Mouse (Mus musculus) liver, embryonic 13.5 days (tissue): Measurements from ENCODE around the gene Taok1. TPM values are rescaled to one million over a fixed set of nuclear protein-coding genes. Genes with fewer than 3 reads are reported as not detected.

ENCODE experiments used
- ATAC-seq: fragments of 200-750 bp; cut with Nextera tagmentation; 2 replicates; pipeline ENCODE4 v1.8.0; 2017; ENCODE audit warnings: low read depth, mild to moderate bottlenecking, moderate number of reproducible peaks, moderate library complexity
- DNase-seq: peaks from one replicate; pipeline ENCODE4 v3.0.0; 2022
- H3K27ac ChIP-seq: fragments of 300-500 bp; sonication (generic); 2 replicates; pipeline ENCODE4 v1.5.1; 2015; ENCODE audit warnings: moderate library complexity, mild to moderate bottlenecking, inconsistent platforms
- H3K27me3 ChIP-seq: fragments of 300-500 bp; sonication (generic); 2 replicates; pipeline ENCODE4 v1.6.1; 2015; ENCODE audit warnings: mild to moderate bottlenecking, inconsistent platforms
- H3K36me3 ChIP-seq: fragments of 300-500 bp; sonication (generic); 2 replicates; pipeline ENCODE4 v1.6.1; 2015; ENCODE audit warnings: mild to moderate bottlenecking, inconsistent platforms
- H3K4me1 ChIP-seq: fragments of 300-500 bp; sonication (generic); replicated peaks from 2 replicates; pipeline ENCODE4 v1.6.1; 2015; ENCODE audit warnings: inconsistent platforms
- H3K4me2 ChIP-seq: fragments of 300-500 bp; sonication (generic); 2 replicates; pipeline ENCODE4 v1.6.1; 2015; ENCODE audit warnings: inconsistent platforms, mild to moderate bottlenecking, moderate library complexity
- H3K4me3 ChIP-seq: fragments of 300-500 bp; sonication (generic); replicated peaks from 2 replicates; pipeline ENCODE4 v1.5.1; 2015; ENCODE audit warnings: mild to moderate bottlenecking, inconsistent platforms
- H3K9ac ChIP-seq: fragments of 300-500 bp; sonication (generic); 2 replicates; pipeline ENCODE4 v1.6.1; 2015; ENCODE audit warnings: mild to moderate bottlenecking, inconsistent platforms
- H3K9me3 ChIP-seq: fragments of 300-500 bp; sonication (generic); replicated peaks from 2 replicates; pipeline ENCODE4 v1.6.1; 2016; ENCODE audit warnings: inconsistent platforms
- WGBS: fragments of 180-500 bp; shearing (Covaris S2); methylation state at CpG from one replicate; pipeline ENCODE4 v1.1.7; 2015; ENCODE audit not compliant: insufficient replicate concordance; 5-methylcytosine and 5-hydroxymethylcytosine counted together
- polyA plus RNA-seq: library from polyadenylated mRNA; unstranded; fragments of >200 nt; fragmentation: Nextera tagmentation; extraction: Ambion mirVana; gene quantifications from 2 replicates; pipeline ENCODE4 v1.2.1, GENCODE M21; 2015

Taok1 gene
- polyA plus RNA-seq, 1 experiment from 2014 or later, result 4.7 TPM

GRCm38 (mm10) chr11:77624441-77625060 is 16.9 kb upstream of the Taok1 start:
- ATAC-seq, result no peak

GRCm38 (mm10) chr11:77624002-77624401 is 16.4 kb upstream of the Taok1 start:
- Histone ChIP-seq H3K27ac (no peak overlapping the region), H3K4me3 (peak overlapping the region; percentile 46), H3K9ac (0 out of 2 replicates have a peak overlapping the region, but pooled peaks have one; percentile 51), H3K9me3 (no peaks in the 10 kb centered on the region), H3K36me3 (no peaks in the 10 kb centered on the region), H3K4me2 (peak overlapping the region; percentile 68), H3K27me3 (peaks cover 18% of the 10 kb centered on the region; the same call in 1 of the 2 replicates), H3K4me1 (peaks cover 46% of the 10 kb centered on the region)
- DNase-seq (no peak), ATAC-seq (no peak)
- WGBS, result 30% methylated on average over 5 of the region's 5 CpGs

More at GRCm38 (mm10) chr11:77624441-77625060, 16.9 kb upstream of the Taok1 start:
- no peaks in the 10 kb centered on the region for H3K9me3 ChIP-seq
- no peak for DNase-seq
- H3K9ac ChIP-seq, result peak overlapping the region; percentile 51
- H3K36me3 ChIP-seq, result no peaks in the 10 kb centered on the region
- H3K27me3 ChIP-seq, result peaks cover 18% of the 10 kb centered on the region; the same call in 1 of the 2 replicates
- H3K4me2 ChIP-seq, result peak overlapping the region; percentile 68
- H3K4me1 ChIP-seq, result peaks cover 51% of the 10 kb centered on the region
- no peak overlapping the region for H3K27ac ChIP-seq
- peak overlapping the region; percentile 46 for H3K4me3 ChIP-seq
- 3% methylated on average over 17 of the region's 17 CpGs for WGBS

DNA sequence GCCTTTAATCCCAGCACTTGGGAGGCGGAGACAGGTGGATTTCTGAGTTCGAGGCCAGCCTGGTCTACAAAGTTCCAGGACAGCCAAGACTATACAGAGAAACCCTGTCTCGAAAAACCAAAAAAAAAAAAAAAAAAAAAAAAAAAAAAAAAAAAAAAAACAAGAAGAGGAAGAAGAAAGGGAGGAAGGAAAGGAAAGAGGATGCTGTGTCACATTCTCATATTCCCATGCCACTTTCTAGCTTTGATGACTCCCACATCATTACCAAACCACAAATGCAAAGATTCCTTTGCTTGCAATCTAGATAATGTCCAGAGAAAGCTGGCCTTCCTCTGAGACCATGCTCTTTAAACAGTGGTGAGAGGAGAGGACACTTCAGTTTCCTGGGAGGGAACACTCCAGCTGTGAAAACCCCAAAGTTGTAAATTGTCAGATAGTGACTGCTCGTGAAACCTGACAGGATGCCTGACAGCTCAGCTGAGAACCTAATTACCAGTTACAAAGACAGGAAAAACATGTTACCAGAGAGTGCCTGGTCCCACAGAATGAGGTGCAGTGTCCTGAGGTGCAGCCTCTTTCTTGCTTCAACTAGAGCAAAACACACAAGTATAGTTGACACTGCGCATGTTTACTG is 14.4 kb upstream of the Taok1 start:
- H3K4me1 ChIP-seq, result peaks cover 31% of the 10 kb centered on the region
- H3K9me3 ChIP-seq, result no peaks in the 10 kb centered on the region
- no peak for ATAC-seq
- peaks cover 28% of the 10 kb centered on the region; the same call in 1 of the 2 replicates for H3K27me3 ChIP-seq
- no peak overlapping the region for H3K27ac ChIP-seq
- no peaks in the 10 kb centered on the region for H3K36me3 ChIP-seq
- 50% methylated on average over 5 of the region's 5 CpGs for WGBS
- no peak overlapping the region for H3K4me3 ChIP-seq
- no peak for DNase-seq
- no peak overlapping the region for H3K4me2 ChIP-seq
- no peak overlapping the region for H3K9ac ChIP-seq

- H3K4me1 ChIP-seq, result no peaks in the 10 kb centered on the region
- DNase-seq, result no peak
- H3K36me3 ChIP-seq, result no peaks in the 10 kb centered on the region
- no peak overlapping the region for H3K4me3 ChIP-seq
- no peak overlapping the region for H3K4me2 ChIP-seq
- ATAC-seq, result no peak
- peaks cover 38% of the 10 kb centered on the region for H3K27me3 ChIP-seq
- H3K9me3 ChIP-seq, result no peaks in the 10 kb centered on the region
- H3K27ac ChIP-seq, result no peak overlapping the region
- WGBS, result 57% methylated on average over 5 of the region's 5 CpGs
- H3K9ac ChIP-seq, result no peak overlapping the region
Observed at GRCm38 (mm10) chr11:77615084-77615624, 7.5 kb upstream of the Taok1 start.

- H3K4me1 ChIP-seq, result peaks cover 35% of the 10 kb centered on the region
- peak overlapping the region; percentile 99 for H3K9ac ChIP-seq
- H3K9me3 ChIP-seq, result no peaks in the 10 kb centered on the region
- H3K27ac ChIP-seq, result peak overlapping the region; percentile 94
- H3K4me2 ChIP-seq, result peak overlapping the region; percentile 94
- under 1% methylated on average over 38 of the region's 48 CpGs for WGBS
- H3K36me3 ChIP-seq, result peaks cover 9% of the 10 kb centered on the region; the same call in 1 of the 2 replicates
- DNase-seq (peak; percentile 41), ATAC-seq (peak; percentile 35)
- no peaks in the 10 kb centered on the region for H3K27me3 ChIP-seq
- peak overlapping the region; percentile 100 for H3K4me3 ChIP-seq
Observed at GRCm38 (mm10) chr11:77606835-77607537, 629 bp downstream of the Taok1 start.

DNA sequence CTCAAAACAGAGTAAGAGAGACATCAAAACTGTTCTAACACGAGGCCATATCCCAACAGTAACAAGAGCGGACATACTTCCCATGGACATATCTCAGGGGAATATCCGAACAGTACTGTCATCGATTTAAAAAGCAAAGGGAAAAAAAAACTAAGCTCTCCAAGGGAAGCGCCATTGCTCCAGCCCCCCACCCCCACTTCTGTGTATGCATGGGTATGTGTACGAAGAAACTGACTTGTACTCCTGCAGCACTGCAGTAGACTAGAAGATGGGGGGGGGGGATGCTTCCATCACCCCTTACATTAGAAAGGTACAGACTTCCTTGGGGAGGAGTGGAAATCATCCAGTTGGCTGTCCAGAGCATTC is 1.2 kb downstream of the Taok1 start:
- Histone ChIP-seq H3K4me1 (peaks cover 35% of the 10 kb centered on the region), H3K9me3 (no peaks in the 10 kb centered on the region), H3K4me2 (peak overlapping the region; percentile 94), H3K36me3 (peaks cover 9% of the 10 kb centered on the region; the same call in 1 of the 2 replicates), H3K9ac (peak overlapping the region; percentile 99), H3K4me3 (peak overlapping the region; percentile 100), H3K27ac (peak overlapping the region; percentile 94), H3K27me3 (no peaks in the 10 kb centered on the region)
- DNase-seq (no peak), ATAC-seq (no peak)
- 13% methylated on average over 6 of the region's 6 CpGs for WGBS

DNA sequence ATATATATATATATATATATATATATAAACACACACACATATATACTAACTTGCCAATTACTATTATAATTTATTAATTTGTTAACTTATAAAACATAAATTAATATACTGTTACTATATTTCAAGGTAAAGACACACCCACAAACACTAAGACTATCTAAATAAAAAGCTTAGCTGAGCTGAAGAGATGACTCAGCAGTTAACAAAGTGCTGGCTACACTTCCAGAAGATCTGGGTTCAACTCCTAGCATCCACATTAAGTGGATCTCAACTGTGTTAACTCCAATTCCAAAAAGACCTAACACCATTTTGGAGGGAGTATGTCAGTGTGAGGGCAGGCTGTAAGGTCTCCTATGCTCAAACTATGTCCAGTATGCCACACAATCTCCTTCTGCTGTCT is 10.3 kb downstream of the Taok1 start:
- ATAC-seq (no peak), DNase-seq (no peak)

GRCm38 (mm10) chr11:77591388-77591787 is 16.2 kb downstream of the Taok1 start:
- Histone ChIP-seq H3K4me2 (no peak overlapping the region), H3K4me3 (no peak overlapping the region), H3K9me3 (no peaks in the 10 kb centered on the region), H3K4me1 (peaks cover 27% of the 10 kb centered on the region), H3K27me3 (no peaks in the 10 kb centered on the region), H3K36me3 (peaks cover 15% of the 10 kb centered on the region), H3K27ac (no peak overlapping the region), H3K9ac (no peak overlapping the region)
- WGBS, result 46% methylated on average over 2 of the region's 2 CpGs
- DNase-seq (no peak), ATAC-seq (no peak)

More for the DNA sequence above, 10.3 kb downstream of the Taok1 start:
- H3K36me3 ChIP-seq, result peaks cover 17% of the 10 kb centered on the region
- no peaks in the 10 kb centered on the region for H3K27me3 ChIP-seq
- H3K27ac ChIP-seq, result peak overlapping the region; percentile 56
- no peak overlapping the region for H3K9ac ChIP-seq
- no peak overlapping the region for H3K4me3 ChIP-seq
- no peak overlapping the region for H3K4me2 ChIP-seq
- no peaks in the 10 kb centered on the region for H3K9me3 ChIP-seq
- peaks cover 17% of the 10 kb centered on the region for H3K4me1 ChIP-seq

DNA sequence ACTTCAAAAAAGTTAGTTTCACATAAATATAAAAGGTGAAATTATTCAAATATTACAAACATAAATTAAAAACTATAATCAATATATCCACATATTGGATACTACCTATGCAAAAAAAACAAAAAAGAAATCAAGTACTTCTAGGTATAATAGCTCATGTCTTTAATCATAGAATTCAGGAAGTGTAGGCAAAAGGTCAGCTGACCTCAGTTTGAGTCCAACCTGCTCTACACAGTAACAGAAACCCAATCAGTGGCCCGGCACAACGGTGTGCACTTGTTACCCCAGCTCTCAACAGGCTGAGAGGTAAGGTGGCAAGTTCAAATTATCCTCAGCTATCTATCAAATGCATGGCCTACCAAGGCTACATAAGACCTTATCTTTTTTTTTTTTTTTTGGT is 16.8 kb downstream of the Taok1 start:
- H3K27me3 ChIP-seq, result no peaks in the 10 kb centered on the region
- DNase-seq (no peak), ATAC-seq (no peak)
- peaks cover 27% of the 10 kb centered on the region for H3K4me1 ChIP-seq
- H3K36me3 ChIP-seq, result peaks cover 14% of the 10 kb centered on the region
- no peak overlapping the region for H3K9ac ChIP-seq
- WGBS, result 86% methylated on average over 2 of the region's 2 CpGs
- no peak overlapping the region for H3K4me2 ChIP-seq
- no peak overlapping the region for H3K27ac ChIP-seq
- no peaks in the 10 kb centered on the region for H3K9me3 ChIP-seq
- no peak overlapping the region for H3K4me3 ChIP-seq

DNA sequence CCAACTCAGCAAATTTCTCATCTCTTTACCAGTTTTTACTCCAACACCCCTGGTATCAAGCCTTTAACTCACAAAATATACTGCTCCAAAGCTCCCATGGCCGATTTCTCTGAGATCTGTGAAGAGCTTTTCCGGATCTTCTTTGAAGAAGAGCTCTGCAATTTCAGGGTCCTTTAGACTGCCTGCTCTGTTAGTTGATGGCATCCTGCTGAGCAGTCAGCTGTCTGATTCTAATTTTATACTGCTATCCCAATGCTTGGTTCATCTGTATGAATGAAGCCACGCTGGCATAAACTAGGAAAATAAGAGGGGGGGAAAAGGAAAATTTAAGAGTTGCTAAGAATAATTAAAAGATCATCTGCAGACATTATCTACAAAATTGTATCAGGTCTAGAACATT is 22.4 kb downstream of the Taok1 start:
- H3K9me3 ChIP-seq, result no peaks in the 10 kb centered on the region
- no peak overlapping the region for H3K9ac ChIP-seq
- no peak overlapping the region for H3K27ac ChIP-seq
- WGBS, result 83% methylated on average over 3 of the region's 3 CpGs
- DNase-seq (no peak), ATAC-seq (no peak)
- no peak overlapping the region for H3K4me2 ChIP-seq
- H3K27me3 ChIP-seq, result no peaks in the 10 kb centered on the region
- peaks cover 13% of the 10 kb centered on the region for H3K4me1 ChIP-seq
- H3K36me3 ChIP-seq, result peaks cover 41% of the 10 kb centered on the region
- H3K4me3 ChIP-seq, result no peak overlapping the region

- no peaks in the 10 kb centered on the region for H3K9me3 ChIP-seq
- no peak overlapping the region for H3K4me2 ChIP-seq
- no peak overlapping the region for H3K9ac ChIP-seq
- H3K27ac ChIP-seq, result no peak overlapping the region
- no peaks in the 10 kb centered on the region for H3K27me3 ChIP-seq
- ATAC-seq (no peak), DNase-seq (no peak)
- H3K4me1 ChIP-seq, result no peaks in the 10 kb centered on the region
- H3K4me3 ChIP-seq, result no peak overlapping the region
- WGBS, result 93% methylated on average over 7 of the region's 7 CpGs
- H3K36me3 ChIP-seq, result peaks cover 75% of the 10 kb centered on the region
Observed at GRCm38 (mm10) chr11:77545261-77545660, 62.4 kb downstream of the Taok1 start.
